Mouse (Mus musculus) spleen, adult 2 months (tissue): ENCODE data around the gene Rin3.

Source experiments
- CTCF ChIP-seq: fragments of 200-500 bp; IDR thresholded peaks from 2 replicates; pipeline ENCODE4 v1.5.1; 2011; ENCODE audit warnings: mild to moderate bottlenecking, inconsistent platforms; ENCODE audit not compliant: insufficient read depth, insufficient read length, insufficient replicate concordance; ENCODE audit errors: extremely low read depth
- POLR2A ChIP-seq: fragments of 200-500 bp; IDR thresholded peaks from 2 replicates; pipeline ENCODE4 v1.6.1; 2011; ENCODE audit warnings: low read depth, low read length, inconsistent platforms

DNA sequence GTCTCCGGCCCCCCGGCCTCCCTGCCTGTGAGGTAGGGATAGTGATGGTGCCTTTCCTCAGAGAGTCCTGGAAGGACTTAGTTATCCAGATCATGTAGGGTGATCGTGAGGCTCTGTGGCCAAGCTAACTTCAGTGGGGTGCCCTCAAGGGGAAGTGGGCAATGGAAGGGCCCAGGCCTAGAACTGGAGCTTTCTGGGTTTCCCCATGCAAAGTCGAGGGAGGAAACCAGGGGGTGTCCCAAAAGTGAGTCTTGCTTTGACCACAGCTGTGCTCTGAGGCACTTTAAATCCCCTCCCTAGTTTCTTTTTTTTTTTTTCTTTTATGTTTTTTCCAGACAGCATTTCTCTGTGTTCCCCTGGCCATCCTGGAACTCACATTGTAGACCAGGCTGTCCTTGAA is 47.3 kb downstream of the Rin3 start:
- TF ChIP-seq CTCF: no peak
- no peak for TF ChIP-seq POLR2A
